In the genomic region with DNA sequence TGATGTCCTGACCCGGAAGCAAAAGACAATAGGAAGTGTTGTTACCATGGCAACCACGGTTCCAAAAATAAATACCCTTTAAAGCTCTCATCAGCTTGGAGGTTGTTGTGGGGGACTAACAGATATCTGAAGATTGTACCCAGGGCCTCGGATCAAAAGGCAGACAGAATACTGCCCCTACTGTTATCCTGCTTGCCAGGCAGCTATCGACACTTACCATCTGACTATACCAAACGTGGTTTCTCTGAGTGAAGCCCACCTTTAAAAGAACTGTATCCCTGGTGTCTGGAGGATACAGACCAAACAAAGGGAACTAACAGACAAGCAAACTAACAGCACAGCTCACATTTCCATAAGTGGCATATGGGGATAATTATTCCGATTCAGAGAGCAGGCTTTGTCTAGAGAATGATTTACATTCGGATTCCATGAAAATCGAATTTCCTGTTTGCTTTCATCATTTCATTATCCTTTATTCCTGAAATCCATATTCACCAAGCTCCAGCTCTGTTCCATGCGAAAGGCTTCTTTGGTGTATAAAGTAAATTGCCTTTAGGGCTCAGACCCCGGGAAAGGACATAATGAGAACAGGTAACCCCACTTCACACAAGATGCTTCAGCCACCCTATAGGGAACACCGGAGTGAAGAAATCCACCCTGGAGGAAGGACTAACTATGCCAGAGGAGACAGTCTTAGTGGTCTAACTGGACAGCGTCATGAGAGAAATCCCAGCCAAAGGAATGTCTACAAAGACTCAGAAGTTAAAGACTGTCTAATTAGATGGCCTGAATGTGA, we compare ENCODE assay signal across 16 mouse cellular contexts.
A peak's percentile ranks its signal among the peaks of the same experiment; 100 is the strongest.
DNase-seq lines count a peak whose midpoint lies in the region; ATAC-seq and TF ChIP-seq lines count a peak whose summit lies in the region.
"Had no signal": no experiment of that assay in that cellular context is flagged by ENCODE, and none has a peak within 500 bp of the region (broad histone marks: within the 10 kb centered on the region; RNA-seq: fewer than 3 reads in every experiment).

No protein-coding gene starts in this region.

- no peak overlapping the region for H3K4me3 ChIP-seq in layer of hippocampus, adult 2 months
- no peak overlapping the region for H3K4me3 ChIP-seq in embryonic facial prominence, embryonic 13.5 days
- H3K4me3 ChIP-seq in hindbrain, embryonic 16.5 days (ENCODE audit: low read length), result no peak overlapping the region
- no peak overlapping the region for H3K4me3 ChIP-seq in olfactory bulb, adult 2 months (ENCODE audit: insufficient read depth, low read depth, low read length)
- H3K4me3 ChIP-seq: myocyte; stomach, embryonic 15.5 days had no signal

- intact Hi-C loops in left cerebral cortex, postnatal 36 days (cut with DNase I), result no loop called here

- TF ChIP-seq CTCF in layer of hippocampus, adult 2 months (conservative IDR thresholded peaks at IDR 0.05), result peak; percentile 24; the same call in 1 of the 2 replicates
- no peak for TF ChIP-seq CTCF in olfactory bulb, adult 2 months (IDR thresholded peaks at IDR 0.05; ENCODE audit: insufficient read depth, low read depth, low read length)

- no peaks in the 10 kb centered on the region for H3K36me3 ChIP-seq in embryonic facial prominence, embryonic 13.5 days
- no peaks in the 10 kb centered on the region for H3K36me3 ChIP-seq in hindbrain, embryonic 16.5 days (ENCODE audit: control insufficient read depth, insufficient read depth, low read length)
- H3K36me3 ChIP-seq: stomach, embryonic 15.5 days had no signal

- peaks cover 19% of the 10 kb centered on the region for H3K4me1 ChIP-seq in embryonic facial prominence, embryonic 13.5 days
- H3K4me1 ChIP-seq in hindbrain, embryonic 16.5 days (ENCODE audit: control insufficient read depth, insufficient read depth, low read depth, low read length), result peaks cover 9% of the 10 kb centered on the region
- peaks cover 5% of the 10 kb centered on the region; the same call in 1 of the 2 replicates for H3K4me1 ChIP-seq in olfactory bulb, adult 2 months (ENCODE audit: control insufficient read depth, insufficient read depth, low read length)
- H3K4me1 ChIP-seq: stomach, embryonic 15.5 days had no signal

- TF ChIP-seq POLR2A in olfactory bulb, adult 2 months (IDR thresholded peaks at IDR 0.05; ENCODE audit: insufficient read depth, low read depth, low read length), result no peak

- H3K4me2 ChIP-seq in embryonic facial prominence, embryonic 13.5 days, result no peak overlapping the region; the same call in 1 of the 2 replicates
- H3K4me2 ChIP-seq in hindbrain, embryonic 16.5 days (ENCODE audit: low read length), result no peak overlapping the region
- H3K4me2 ChIP-seq: liver, embryonic 11.5 days; stomach, embryonic 15.5 days had no signal

- peak overlapping the region; percentile 23; the same call in 1 of the 2 replicates for H3K27ac ChIP-seq in layer of hippocampus, adult 2 months
- H3K27ac ChIP-seq in embryonic facial prominence, embryonic 13.5 days, result peak overlapping the region; percentile 74
- H3K27ac ChIP-seq in hindbrain, embryonic 16.5 days (ENCODE audit: low read depth, low read length), result 0 out of 2 replicates have a peak overlapping the region, but pooled peaks have one; percentile 4
- H3K27ac ChIP-seq in olfactory bulb, adult 2 months (ENCODE audit: insufficient read depth, low read depth, low read length), result peak overlapping the region; percentile 69
- H3K27ac ChIP-seq: stomach, embryonic 15.5 days had no signal

- WGBS in embryonic facial prominence, embryonic 13.5 days, result 24% methylated on average over 12 of the region's 12 CpGs
- WGBS in hindbrain, embryonic 16.5 days, result 39% methylated on average over 12 of the region's 12 CpGs
- 36% methylated on average over 12 of the region's 12 CpGs for WGBS in olfactory bulb, adult 2 months

- ATAC-seq in embryonic facial prominence, embryonic 13.5 days (ENCODE audit: insufficient number of reproducible peaks, insufficient read depth, low FRiP score, low TSS enrichment, low read depth), result no peak
- ATAC-seq in hindbrain, embryonic 16.5 days, result peak; percentile 45; the same call in 1 of the 2 replicates

- no peaks in the 10 kb centered on the region for H3K27me3 ChIP-seq in embryonic facial prominence, embryonic 13.5 days
- H3K27me3 ChIP-seq in hindbrain, embryonic 16.5 days (replicated peaks; ENCODE audit: control insufficient read depth, insufficient read depth, low read length), result no peaks in the 10 kb centered on the region
- H3K27me3 ChIP-seq: stomach, embryonic 15.5 days had no signal

- no peak overlapping the region for H3K9ac ChIP-seq in embryonic facial prominence, embryonic 13.5 days
- H3K9ac ChIP-seq in hindbrain, embryonic 16.5 days (ENCODE audit: low read depth, low read length), result no peak overlapping the region
- H3K9ac ChIP-seq: stomach, embryonic 15.5 days had no signal

- no peak for DNase-seq in layer of hippocampus, adult 2 months (ENCODE audit: low spot score in 2 of 2)
- DNase-seq in layer of hippocampus, adult 11-12 months (ENCODE audit: low spot score), result no peak
- DNase-seq in frontal cortex, postnatal 10 days (ENCODE audit: low spot score in 2 of 2), result no peak
- DNase-seq in left cerebral cortex, postnatal 36 days (ENCODE audit: low spot score in 2 of 2), result no peak
- no peak for DNase-seq in kidney, postnatal 14 days
- DNase-seq: gastrocnemius, postnatal 14 days; heart, postnatal 36 days; kidney, postnatal 25 days; lung, postnatal 10 days; right cerebral cortex, postnatal 14 days had no signal

- no peaks in the 10 kb centered on the region for H3K9me3 ChIP-seq in embryonic facial prominence, embryonic 13.5 days
- H3K9me3 ChIP-seq in hindbrain, embryonic 16.5 days (ENCODE audit: control insufficient read depth, low read length), result no peaks in the 10 kb centered on the region
- H3K9me3 ChIP-seq: stomach, embryonic 15.5 days had no signal

Comparison
In these comparisons a context has a peak if more than half of its experiments do, and no peak if none do; other contexts are left out.
1. H3K27ac ChIP-seq: peak in every context shown above with its lines; median percentile 74 in embryonic facial prominence, embryonic 13.5 days; 69 in olfactory bulb, adult 2 months; 23 in layer of hippocampus, adult 2 months; 4 in hindbrain, embryonic 16.5 days.